Mouse (Mus musculus): ENCODE measurements around the gene Itih4. TPM values are rescaled to one million over a fixed set of nuclear protein-coding genes. Genes with fewer than 3 reads are reported as not detected.

Gene Itih4
- 10 to 100 TPM in 1 of 2 experiments, 1 to 10 TPM in 1; 2.8 to 15.2 TPM for total RNA-seq (2021)
- long read RNA-seq, experiment 1, partial matches to known transcripts: 0 of 3 reads
- long read RNA-seq, experiment 1, other reads (novel, unspliced or antisense): 0 of 3 reads
- long read RNA-seq, experiment 2, partial matches to known transcripts: 0 of 6 reads
- long read RNA-seq, experiment 2, other reads (novel, unspliced or antisense): 0 of 6 reads

- no peak for DNase-seq (ENCODE audit: low spot score in 2 of 2)
These were observed at the start of gene Itih4 for GRCm38 (mm10) chr14:30886204-30886603. Gene Itih4 (plus strand): TSS chr14:30886476.

- no peak for DNase-seq (ENCODE audit: low spot score in 2 of 2)
These were observed 48.8 kb upstream of the Itih4 start for GRCm38 (mm10) chr14:30837416-30837996.

- no peak for DNase-seq (ENCODE audit: low spot score in 2 of 2)
These were observed 42.6 kb upstream of the Itih4 start for GRCm38 (mm10) chr14:30843701-30844100.

DNA sequence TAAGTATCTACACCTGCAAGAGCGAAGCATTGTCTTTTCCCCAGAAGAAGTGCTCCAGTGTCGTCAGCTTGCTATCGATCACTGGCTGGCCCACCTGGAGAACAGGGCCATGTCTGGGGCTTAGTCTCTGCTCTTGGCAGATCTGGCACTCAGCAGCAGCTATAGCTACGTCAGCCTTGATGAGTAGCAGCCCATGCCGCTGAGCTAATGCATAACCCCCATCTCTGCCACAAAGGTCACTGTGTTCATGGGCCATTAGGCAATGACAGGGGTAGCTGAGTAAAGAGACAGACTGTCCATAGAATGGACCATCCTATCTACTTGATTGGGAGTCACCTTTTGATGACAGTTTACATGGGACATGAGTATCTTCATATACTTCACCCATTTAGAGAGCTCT is 35.8 kb upstream of the Itih4 start:
- DNase-seq (ENCODE audit: low spot score in 2 of 2): no peak

DNA sequence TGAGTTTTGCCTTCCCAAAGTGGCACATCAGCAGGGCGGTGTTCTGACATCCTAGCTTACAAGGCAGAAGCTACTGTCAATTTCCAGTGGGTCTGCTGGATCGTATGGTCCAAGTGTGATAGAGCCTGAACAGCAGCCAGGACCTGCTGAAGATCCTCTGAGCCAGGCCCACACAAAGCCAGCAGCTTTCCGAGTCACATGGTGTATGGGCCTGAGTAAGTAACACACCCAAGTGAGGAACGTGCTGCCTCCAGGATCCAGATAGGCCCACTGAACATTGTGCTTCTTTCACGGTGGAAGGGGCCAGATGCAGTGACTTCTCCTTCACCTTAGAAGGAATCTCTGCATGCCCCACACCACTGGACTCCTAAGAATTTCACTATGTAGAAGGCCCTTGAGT is 34.0 kb upstream of the Itih4 start:
- no peak for DNase-seq (ENCODE audit: low spot score in 2 of 2)

- DNase-seq (ENCODE audit: low spot score in 2 of 2): no peak
These were observed 31.0 kb upstream of the Itih4 start for GRCm38 (mm10) chr14:30855316-30855715.

GRCm38 (mm10) chr14:30856885-30857507 is 29.3 kb upstream of the Itih4 start:
- no peak for DNase-seq (ENCODE audit: low spot score in 2 of 2)

- no peak for DNase-seq (ENCODE audit: low spot score in 2 of 2)
These were observed 28.3 kb upstream of the Itih4 start for GRCm38 (mm10) chr14:30857990-30858389.

- DNase-seq (ENCODE audit: low spot score in 2 of 2): no peak
These were observed 24.7 kb upstream of the Itih4 start for GRCm38 (mm10) chr14:30861421-30862125.

- DNase-seq (ENCODE audit: low spot score in 2 of 2): no peak
These were observed 23.9 kb upstream of the Itih4 start for GRCm38 (mm10) chr14:30862368-30862767.

DNA sequence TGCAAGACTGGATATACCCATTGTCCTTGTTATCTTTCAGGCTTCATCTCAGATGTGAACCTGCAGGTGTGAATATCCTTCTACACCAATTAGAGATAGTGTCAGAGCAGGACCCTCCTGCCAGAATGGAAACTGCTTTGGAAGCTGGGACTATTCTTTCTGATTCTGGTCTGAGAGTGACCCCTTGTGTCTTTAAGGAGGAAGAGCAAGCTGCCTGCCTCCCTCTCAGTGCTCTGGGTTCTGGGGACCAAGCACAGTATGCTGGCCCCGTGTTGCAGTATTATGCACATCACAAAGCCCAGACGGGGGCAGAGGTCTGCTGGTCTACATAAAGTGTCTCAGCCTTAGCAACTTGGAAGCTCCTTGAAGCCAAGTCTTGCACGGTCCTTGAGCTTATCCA is 21.0 kb upstream of the Itih4 start:
- no peak for DNase-seq (ENCODE audit: low spot score in 2 of 2)

DNA sequence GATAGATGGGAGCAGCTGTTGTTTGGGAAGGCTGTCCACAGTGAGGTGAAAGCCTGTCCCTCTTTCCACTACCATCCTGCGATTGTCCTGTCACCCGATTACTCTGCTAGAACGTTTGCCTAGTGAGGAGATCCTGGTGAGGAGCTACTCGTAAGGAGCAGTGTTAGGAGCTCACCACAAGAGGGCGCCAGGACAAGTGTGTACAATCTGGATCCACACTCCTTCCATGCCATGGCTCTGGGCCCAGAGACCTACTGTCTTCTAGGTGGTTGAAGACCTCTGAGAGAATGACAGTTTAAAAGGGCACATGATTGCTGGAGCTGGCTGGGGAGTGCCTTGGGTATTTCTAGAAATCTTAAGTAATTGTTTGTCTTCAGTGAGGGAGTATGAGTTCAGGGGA is 19.2 kb upstream of the Itih4 start:
- DNase-seq (ENCODE audit: low spot score in 2 of 2): peak; percentile 63 to 71

DNA sequence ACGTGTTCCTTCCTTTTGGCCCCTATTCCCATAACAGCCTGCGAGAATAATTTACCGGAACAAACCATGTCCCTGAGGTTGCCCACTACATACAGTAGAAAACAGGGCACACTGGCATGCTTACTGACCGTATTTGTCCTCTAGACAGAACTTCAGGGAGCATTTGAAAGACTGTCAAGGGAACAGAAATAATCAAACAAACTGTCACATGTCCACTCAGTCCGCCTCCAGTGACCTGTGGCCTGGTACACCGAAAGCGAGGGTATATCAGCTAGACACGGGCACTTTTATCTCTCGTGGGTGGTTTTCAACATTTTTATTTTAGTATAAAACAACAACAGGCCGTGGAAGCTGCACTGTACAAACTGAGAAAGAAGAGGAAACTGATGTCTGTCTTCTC is 17.4 kb upstream of the Itih4 start:
- no peak for DNase-seq (ENCODE audit: low spot score in 2 of 2)

GRCm38 (mm10) chr14:30869391-30869801 is 16.9 kb upstream of the Itih4 start:
- DNase-seq (ENCODE audit: low spot score in 2 of 2): no peak

DNA sequence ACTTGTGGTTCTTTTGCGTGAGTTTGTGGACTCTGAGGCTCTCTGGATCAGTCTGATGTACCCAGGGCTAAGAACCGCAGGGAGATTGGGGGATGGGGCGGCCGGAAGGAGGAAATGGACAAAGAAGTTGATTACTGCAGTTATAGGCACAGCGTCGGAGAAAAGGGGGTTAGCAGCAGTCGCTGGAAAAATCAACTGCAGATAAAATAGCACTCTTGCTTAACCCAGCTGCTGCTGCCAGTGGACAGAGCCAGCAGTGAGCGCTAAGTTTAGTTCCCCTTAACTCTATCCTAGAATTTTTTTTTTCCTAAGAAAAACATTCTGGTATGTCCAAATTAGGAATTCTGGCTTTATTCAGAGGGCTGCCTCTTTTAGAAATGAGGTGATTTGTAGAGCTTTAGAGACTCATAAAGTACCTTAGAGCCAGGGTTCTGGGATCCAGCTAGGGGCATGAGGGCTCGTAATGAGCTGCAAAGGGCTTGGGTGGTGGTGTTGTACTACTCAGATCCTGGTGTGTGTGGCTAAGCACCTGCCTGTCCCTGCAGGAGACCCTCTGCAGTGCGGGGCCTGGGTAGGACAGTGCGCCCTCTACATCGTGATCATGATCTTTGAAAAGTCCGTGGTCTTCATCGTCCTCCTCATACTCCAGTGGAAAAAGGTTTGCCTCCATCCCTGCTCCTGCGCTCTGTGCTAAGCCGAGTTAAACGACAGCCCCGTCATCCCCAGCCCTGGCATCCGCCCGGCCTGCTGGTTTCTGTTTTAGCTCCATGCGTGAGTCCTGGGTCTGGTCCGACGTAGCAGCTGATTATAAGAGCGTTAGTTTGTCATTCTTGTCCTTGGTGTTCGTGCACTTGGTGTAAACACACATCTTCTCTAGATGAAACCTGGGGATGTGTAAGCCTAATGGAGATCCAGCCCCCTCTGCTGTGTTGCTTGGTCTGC is 15.8 kb upstream of the Itih4 start:
- DNase-seq (ENCODE audit: low spot score in 2 of 2): no peak

- no peak for DNase-seq (ENCODE audit: low spot score in 2 of 2)
These were observed 12.1 kb upstream of the Itih4 start for GRCm38 (mm10) chr14:30874095-30874700.

- DNase-seq (ENCODE audit: low spot score in 2 of 2): no peak
These were observed 11.0 kb upstream of the Itih4 start for GRCm38 (mm10) chr14:30875130-30875865.

GRCm38 (mm10) chr14:30875955-30876354 is 10.3 kb upstream of the Itih4 start:
- DNase-seq (ENCODE audit: low spot score in 2 of 2): no peak

DNA sequence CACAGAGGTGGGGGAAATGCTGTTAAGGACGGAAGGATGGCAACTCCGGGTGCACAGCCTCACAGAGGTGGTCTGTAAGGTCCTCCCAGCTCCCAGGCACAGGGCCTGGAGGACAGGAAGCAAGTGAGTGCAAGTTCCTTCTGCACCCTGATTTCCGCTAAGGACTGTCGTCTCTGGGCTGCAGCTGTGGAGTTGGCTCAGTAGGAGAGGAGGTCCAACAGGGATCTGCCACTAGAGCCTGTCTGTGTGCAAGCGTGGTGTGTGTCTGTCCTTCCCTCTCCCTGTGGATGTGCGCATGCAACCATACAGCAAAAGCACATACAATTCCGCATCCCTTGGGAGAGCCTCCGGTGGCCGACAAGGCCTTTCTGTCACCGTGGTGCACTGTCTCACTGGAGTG is 9.8 kb upstream of the Itih4 start:
- no peak for DNase-seq (ENCODE audit: low spot score in 2 of 2)

DNA sequence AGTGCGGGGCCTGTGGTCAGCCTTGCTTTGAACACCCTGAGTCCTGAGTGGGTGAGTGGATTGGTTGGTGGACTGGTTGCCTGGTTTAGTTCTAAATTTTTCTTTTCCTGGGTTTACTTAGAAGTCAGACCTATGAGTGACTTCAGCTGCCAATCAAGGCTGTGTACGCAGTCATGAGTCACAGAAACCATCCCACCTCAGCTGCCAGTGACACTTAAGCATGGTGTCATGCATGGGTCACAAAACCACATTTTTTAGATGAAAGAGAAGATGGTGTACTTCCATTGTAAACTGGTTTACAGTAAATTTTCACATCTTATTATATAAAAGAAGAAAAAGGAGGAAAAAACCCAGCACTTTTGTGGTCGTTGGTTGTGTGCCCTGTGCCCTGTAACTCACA is 8.4 kb upstream of the Itih4 start:
- no peak for DNase-seq (ENCODE audit: low spot score in 2 of 2)
